Mouse (Mus musculus): ENCODE measurements around the gene Mettl7a2. TPM values are rescaled to one million over a fixed set of nuclear protein-coding genes. Genes with fewer than 3 reads are reported as not detected.
"Not testable (repeated sequence)": the region's sequence is repeated elsewhere in the genome, so short reads cannot be mapped to it uniquely, and the experiment has no call there.

Mettl7a2 gene
- polyA plus RNA-seq, 1 experiment from 2014 or later = not detected

DNA sequence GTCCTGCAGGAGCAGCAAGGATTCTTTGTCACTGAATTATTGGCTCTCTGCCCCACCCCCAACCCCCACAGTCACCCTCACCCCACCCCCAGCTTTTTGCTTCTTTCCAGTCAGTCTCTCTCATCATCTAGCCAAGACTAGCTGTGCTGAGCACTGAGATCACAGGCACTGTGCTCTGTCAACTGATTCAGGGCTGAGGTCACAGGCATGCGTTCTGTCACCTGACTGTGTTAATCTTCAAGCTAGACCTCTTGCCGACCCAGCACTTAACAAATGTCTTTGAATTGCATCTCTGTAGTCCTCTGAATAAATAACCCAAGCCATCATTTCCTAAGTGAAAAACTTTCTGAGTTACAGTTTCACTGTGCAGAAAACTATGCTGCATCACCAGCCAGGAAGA lies 3.5 kb upstream of the Mettl7a2 start:
- no peaks in the 10 kb centered on the region for H3K36me3 ChIP-seq
- H3K27ac ChIP-seq (replicated peaks) = no peak overlapping the region
- no peak overlapping the region for H3K4me3 ChIP-seq
- H3K9me3 ChIP-seq = no peaks in the 10 kb centered on the region
- no peak for ATAC-seq (replicated peaks)
- 63% methylated on average over 2 of the region's 2 CpGs for WGBS
- no peaks in the 10 kb centered on the region for H3K27me3 ChIP-seq
- H3K4me1 ChIP-seq = no peaks in the 10 kb centered on the region
- no peak overlapping the region for H3K9ac ChIP-seq (replicated peaks)
- no peak overlapping the region for H3K4me2 ChIP-seq (replicated peaks)

DNA sequence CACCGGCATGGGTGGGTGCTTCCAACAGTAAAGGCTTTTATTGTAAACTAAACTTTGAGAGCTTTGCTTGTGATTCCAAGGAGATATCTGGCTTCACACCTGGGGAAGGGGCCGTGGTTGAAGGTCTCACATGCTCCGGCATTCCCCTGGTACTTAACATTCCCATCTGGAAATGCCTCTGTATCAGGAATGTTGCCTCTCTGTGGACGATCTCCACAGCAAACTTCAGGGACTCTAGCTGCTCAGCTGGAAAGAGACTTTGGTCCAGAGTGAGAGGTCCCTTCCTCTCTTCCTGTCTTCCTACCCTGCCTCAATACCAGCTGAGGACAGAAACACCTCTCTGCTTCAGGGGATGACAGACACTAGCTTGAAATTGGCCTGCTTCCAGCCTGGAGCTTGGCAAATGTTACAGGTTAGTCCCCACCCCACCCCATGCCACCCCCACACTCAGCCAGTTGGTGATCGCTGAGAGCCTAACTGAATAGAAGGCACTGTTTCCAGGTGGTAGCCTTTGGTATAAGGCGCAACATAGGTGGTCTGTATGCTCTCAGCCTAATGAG lies 1.4 kb upstream of the Mettl7a2 start:
- no peak for ATAC-seq (replicated peaks)
- no peaks in the 10 kb centered on the region for H3K27me3 ChIP-seq
- H3K4me3 ChIP-seq = no peak overlapping the region
- H3K4me1 ChIP-seq = no peaks in the 10 kb centered on the region
- H3K36me3 ChIP-seq = no peaks in the 10 kb centered on the region
- H3K4me2 ChIP-seq (replicated peaks) = no peak overlapping the region
- no peak overlapping the region for H3K9ac ChIP-seq (replicated peaks)
- WGBS = 77% methylated on average over 6 of the region's 6 CpGs
- H3K9me3 ChIP-seq = no peaks in the 10 kb centered on the region
- no peak overlapping the region for H3K27ac ChIP-seq (replicated peaks)

- H3K27ac ChIP-seq (replicated peaks); H3K9me3 ChIP-seq; H3K4me2 ChIP-seq (replicated peaks); H3K4me3 ChIP-seq; H3K9ac ChIP-seq (replicated peaks); H3K36me3 ChIP-seq; ATAC-seq (replicated peaks); H3K4me1 ChIP-seq; H3K27me3 ChIP-seq: not testable (repeated sequence)
- WGBS = 94% methylated on average over 22 of the region's 22 CpGs
Measured at GRCm38 (mm10) chr15:100353399-100353798, 399 bp downstream of the Mettl7a2 start.

GRCm38 (mm10) chr15:100355876-100356275 lies 2.9 kb downstream of the Mettl7a2 start:
- Histone ChIP-seq H3K9ac (replicated peaks) (no peak overlapping the region), H3K27me3 (no peaks in the 10 kb centered on the region), H3K4me2 (replicated peaks) (no peak overlapping the region), H3K9me3 (no peaks in the 10 kb centered on the region), H3K4me3 (no peak overlapping the region), H3K36me3 (no peaks in the 10 kb centered on the region), H3K4me1 (no peaks in the 10 kb centered on the region), H3K27ac (replicated peaks) (no peak overlapping the region)
- no peak for ATAC-seq (replicated peaks)
- WGBS = 93% methylated on average over 5 of the region's 5 CpGs

- Histone ChIP-seq H3K9me3 (no peaks in the 10 kb centered on the region), H3K36me3 (no peaks in the 10 kb centered on the region), H3K4me2 (replicated peaks) (no peak within 1 kb of the TSS), H3K27me3 (no peaks in the 10 kb centered on the region), H3K4me3 (no peak within 1 kb of the TSS), H3K4me1 (no peaks in the 10 kb centered on the region), H3K9ac (replicated peaks) (no peak within 1 kb of the TSS), H3K27ac (replicated peaks) (no peak within 1 kb of the TSS)
- no peak for ATAC-seq (replicated peaks)
- WGBS = 78% methylated on average over 7 of the region's 7 CpGs
Measured at GRCm38 (mm10) chr15:100364242-100364641, 11.2 kb downstream of the Mettl7a2 start, which contains the start of gene Higd1c. Gene Higd1c, plus strand, starts transcription at chr15:100364542.

- H3K36me3 ChIP-seq; H3K27ac ChIP-seq (replicated peaks); H3K4me1 ChIP-seq; H3K4me2 ChIP-seq (replicated peaks); H3K27me3 ChIP-seq; ATAC-seq (replicated peaks); H3K4me3 ChIP-seq; H3K9me3 ChIP-seq; H3K9ac ChIP-seq (replicated peaks): not testable (repeated sequence)
- WGBS = 66% methylated on average over 9 of the region's 9 CpGs
Measured at GRCm38 (mm10) chr15:100365967-100366366, 13.0 kb downstream of the Mettl7a2 start.

GRCm38 (mm10) chr15:100367119-100367518 lies 14.1 kb downstream of the Mettl7a2 start:
- H3K4me3 ChIP-seq = no peak overlapping the region
- 88% methylated on average over 7 of the region's 7 CpGs for WGBS
- no peaks in the 10 kb centered on the region for H3K9me3 ChIP-seq
- no peak overlapping the region for H3K27ac ChIP-seq (replicated peaks)
- no peaks in the 10 kb centered on the region for H3K4me1 ChIP-seq
- ATAC-seq (replicated peaks) = no peak
- H3K9ac ChIP-seq (replicated peaks) = no peak overlapping the region
- H3K27me3 ChIP-seq = no peaks in the 10 kb centered on the region
- H3K4me2 ChIP-seq (replicated peaks) = no peak overlapping the region
- H3K36me3 ChIP-seq = no peaks in the 10 kb centered on the region

DNA sequence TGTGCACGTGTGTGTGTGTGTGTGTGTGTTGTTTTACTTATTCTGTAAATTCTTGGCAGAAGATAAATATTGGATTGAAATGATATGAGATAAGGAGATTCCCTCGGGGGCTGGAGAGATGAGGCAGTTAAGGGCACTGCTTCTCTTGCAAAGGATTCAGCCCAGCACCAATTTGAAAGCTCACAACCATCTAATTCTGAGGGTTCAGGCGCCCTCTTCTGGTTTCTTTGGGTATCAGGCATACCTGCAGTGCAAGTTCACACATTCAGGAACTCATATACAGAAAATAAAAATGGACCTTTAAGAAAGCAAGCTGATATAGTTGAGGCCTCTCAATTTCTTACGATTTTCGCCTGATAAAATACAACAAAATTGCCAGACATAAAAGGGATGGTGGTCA lies 22.1 kb downstream of the Mettl7a2 start:
- H3K36me3 ChIP-seq = no peaks in the 10 kb centered on the region
- no peaks in the 10 kb centered on the region for H3K27me3 ChIP-seq
- 38% methylated on average over 5 of the region's 5 CpGs for WGBS
- H3K4me1 ChIP-seq = no peaks in the 10 kb centered on the region
- no peak overlapping the region for H3K9ac ChIP-seq (replicated peaks)
- no peaks in the 10 kb centered on the region for H3K9me3 ChIP-seq
- no peak overlapping the region for H3K27ac ChIP-seq (replicated peaks)
- H3K4me3 ChIP-seq = no peak overlapping the region
- no peak overlapping the region for H3K4me2 ChIP-seq (replicated peaks)
- no peak for ATAC-seq (replicated peaks)

DNA sequence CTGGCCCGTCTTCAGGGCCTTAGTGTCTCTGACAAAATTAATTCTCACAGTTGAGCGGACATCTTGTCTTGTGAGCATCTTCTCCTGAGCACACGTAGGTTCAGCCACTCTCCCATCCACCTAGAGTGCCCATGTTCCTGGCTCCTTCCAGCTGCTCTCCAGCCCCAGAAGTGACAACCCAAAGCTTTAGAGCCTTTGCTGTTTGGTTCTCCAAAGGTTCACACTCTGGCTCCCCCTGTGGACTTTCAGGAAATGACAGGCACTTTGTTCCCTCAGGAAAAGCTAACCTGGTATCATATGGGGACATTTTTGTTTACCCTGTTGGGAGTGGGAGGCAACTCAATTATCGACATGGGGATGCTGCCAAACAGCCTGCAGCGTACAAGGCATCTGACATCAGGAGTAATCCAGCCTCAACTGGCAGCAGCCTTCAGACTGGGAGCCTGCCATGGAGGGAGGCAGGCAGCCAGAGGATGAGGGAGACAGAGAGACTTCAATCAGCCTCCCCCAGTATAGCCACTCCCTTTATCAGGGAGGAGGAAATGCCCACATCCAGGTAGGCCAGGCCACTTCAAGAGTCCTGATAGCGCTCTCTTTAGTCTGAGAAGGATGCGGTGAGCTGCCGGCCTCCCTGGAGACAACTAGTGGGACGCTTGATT lies 25.0 kb downstream of the Mettl7a2 start:
- ATAC-seq (replicated peaks); H3K4me1 ChIP-seq; H3K36me3 ChIP-seq; H3K9me3 ChIP-seq; H3K4me2 ChIP-seq (replicated peaks); H3K4me3 ChIP-seq; H3K27ac ChIP-seq (replicated peaks); H3K9ac ChIP-seq (replicated peaks); H3K27me3 ChIP-seq: not testable (repeated sequence)
- WGBS = 24% methylated on average over 3 of the region's 9 CpGs

DNA sequence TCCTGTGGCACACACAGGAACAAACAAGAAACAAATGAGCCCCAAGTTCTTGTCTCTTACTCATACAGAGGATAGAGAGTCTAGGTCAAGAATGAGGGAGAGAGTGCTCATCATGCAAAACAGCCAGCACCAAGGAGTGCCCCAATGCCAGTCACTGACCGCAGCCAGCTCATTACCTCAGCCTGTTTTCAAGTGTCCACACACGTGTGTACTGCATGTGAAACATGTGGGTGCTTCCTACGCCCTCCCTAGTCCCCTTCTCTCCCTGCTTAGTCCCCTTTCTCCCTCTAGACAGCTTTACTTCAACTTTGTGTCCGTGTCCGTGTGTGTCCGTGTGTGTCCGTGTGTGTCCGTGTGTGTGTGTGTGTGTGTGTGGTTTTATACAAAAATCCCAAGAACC lies 26.7 kb downstream of the Mettl7a2 start:
- Histone ChIP-seq H3K4me1 (no peaks in the 10 kb centered on the region), H3K27me3 (no peaks in the 10 kb centered on the region), H3K4me3 (no peak overlapping the region), H3K4me2 (replicated peaks) (no peak overlapping the region), H3K9me3 (no peaks in the 10 kb centered on the region), H3K36me3 (no peaks in the 10 kb centered on the region), H3K9ac (replicated peaks) (no peak overlapping the region), H3K27ac (replicated peaks) (no peak overlapping the region)
- no peak for ATAC-seq (replicated peaks)
- WGBS = 89% methylated on average over 8 of the region's 8 CpGs

GRCm38 (mm10) chr15:100380104-100380503 lies 27.1 kb downstream of the Mettl7a2 start:
- no peaks in the 10 kb centered on the region for H3K27me3 ChIP-seq
- H3K9me3 ChIP-seq = no peaks in the 10 kb centered on the region
- no peak overlapping the region for H3K4me3 ChIP-seq
- H3K4me2 ChIP-seq (replicated peaks) = no peak overlapping the region
- no peak overlapping the region for H3K9ac ChIP-seq (replicated peaks)
- ATAC-seq (replicated peaks) = no peak
- H3K27ac ChIP-seq (replicated peaks) = no peak overlapping the region
- no peaks in the 10 kb centered on the region for H3K4me1 ChIP-seq
- no peaks in the 10 kb centered on the region for H3K36me3 ChIP-seq
- WGBS = 67% methylated on average over 2 of the region's 2 CpGs

- 94% methylated on average over 9 of the region's 9 CpGs for WGBS
- H3K27ac ChIP-seq (replicated peaks) = no peak overlapping the region
- no peaks in the 10 kb centered on the region for H3K27me3 ChIP-seq
- H3K4me3 ChIP-seq = no peak overlapping the region
- no peak overlapping the region for H3K4me2 ChIP-seq (replicated peaks)
- no peak for ATAC-seq (replicated peaks)
- H3K9me3 ChIP-seq = no peaks in the 10 kb centered on the region
- H3K9ac ChIP-seq (replicated peaks) = no peak overlapping the region
- H3K4me1 ChIP-seq = no peaks in the 10 kb centered on the region
- no peaks in the 10 kb centered on the region for H3K36me3 ChIP-seq
Measured at GRCm38 (mm10) chr15:100385705-100386104, 32.7 kb downstream of the Mettl7a2 start.
